Mouse (Mus musculus): ENCODE data around the gene Ubash3b.

- TF ChIP-seq ZC3H11A (IDR thresholded peaks at IDR 0.05; ENCODE audit: borderline replicate concordance, low read depth, low read length) (peak; percentile 66; the same call in 1 of the 2 replicates), CHD2 (IDR thresholded peaks at IDR 0.05; ENCODE audit: low read depth, low read length) (no peak)
Measured at GRCm38 (mm10) chr9:40989940-40990588, 171.4 kb downstream of the Ubash3b start.
